Mouse (Mus musculus) neural tube, embryonic 11.5 days (tissue): ENCODE results near the gene Yif1a. TPM values are rescaled to one million over a fixed set of nuclear protein-coding genes. Genes with fewer than 3 reads are reported as not detected.

ENCODE experiments used
- ATAC-seq: fragments of 200-750 bp; cut with Nextera tagmentation; 2 replicates; pipeline ENCODE4 v1.8.0; 2017; ENCODE audit warnings: moderate number of reproducible peaks, mild to moderate bottlenecking, moderate TSS enrichment, moderate library complexity; ENCODE audit not compliant: insufficient read depth, low FRiP score, low TSS enrichment
- DNase-seq: peaks from one replicate; pipeline ENCODE4 v3.0.0-alpha.2; 2015; ENCODE audit warnings: low spot score
- H3K27ac ChIP-seq: fragments of 300-500 bp; sonication (generic); 2 replicates; pipeline ENCODE4 v1.5.1; 2014; ENCODE audit warnings: low read depth, mild to moderate bottlenecking, low read length
- H3K27me3 ChIP-seq: fragments of 300-500 bp; sonication (generic); 2 replicates; pipeline ENCODE4 v1.6.1; 2014; ENCODE audit warnings: mild to moderate bottlenecking, low read length, mixed read lengths; ENCODE audit not compliant: control insufficient read depth, insufficient read depth
- H3K36me3 ChIP-seq: fragments of 300-500 bp; sonication (generic); 2 replicates; pipeline ENCODE4 v1.6.1; 2014; ENCODE audit warnings: mild to moderate bottlenecking, low read length, moderate library complexity, mixed read lengths; ENCODE audit not compliant: control insufficient read depth, insufficient read depth
- H3K4me1 ChIP-seq: fragments of 300-500 bp; sonication (generic); 2 replicates; pipeline ENCODE4 v1.6.1; 2014; ENCODE audit warnings: low read length, mixed read lengths; ENCODE audit not compliant: control insufficient read depth, insufficient read depth
- H3K4me2 ChIP-seq: fragments of 300-500 bp; sonication (generic); 2 replicates; pipeline ENCODE4 v1.6.1; 2014; ENCODE audit warnings: low read depth, mild to moderate bottlenecking, moderate library complexity
- H3K4me3 ChIP-seq: fragments of 300-500 bp; sonication (generic); 2 replicates; pipeline ENCODE4 v1.5.1; 2014; ENCODE audit warnings: low read depth, low read length
- H3K9ac ChIP-seq: fragments of 300-500 bp; sonication (generic); 2 replicates; pipeline ENCODE4 v1.6.1; 2014; ENCODE audit warnings: mild to moderate bottlenecking, low read length
- H3K9me3 ChIP-seq: fragments of 300-500 bp; sonication (generic); 2 replicates; pipeline ENCODE4 v1.6.1; 2016; ENCODE audit warnings: low read length; ENCODE audit not compliant: control insufficient read depth
- WGBS: fragments of 180-500 bp; shearing (Covaris S2); extraction: QIAGEN DNeasy Blood & Tissue Kit; methylation state at CpG from one replicate; pipeline ENCODE4 v1.1.7; 2014; 5-methylcytosine and 5-hydroxymethylcytosine counted together
- polyA plus RNA-seq: library from polyadenylated mRNA; unstranded; fragments of >200 nt; fragmentation: Nextera tagmentation; extraction: Ambion mirVana; gene quantifications from 2 replicates; pipeline ENCODE4 v1.2.1, GENCODE M21; 2014

Yif1a gene
- polyA plus RNA-seq, 1 experiment from 2014 or later = 88.0 TPM

- no peaks in the 10 kb centered on the region for H3K36me3 ChIP-seq
- peak within 1 kb of the TSS; percentile 42 for H3K4me3 ChIP-seq
- H3K4me1 ChIP-seq = peaks cover 33% of the 10 kb centered on the region
- no peaks in the 10 kb centered on the region for H3K9me3 ChIP-seq
- H3K4me2 ChIP-seq = peak within 1 kb of the TSS; percentile 74
- peaks cover 35% of the 10 kb centered on the region for H3K27me3 ChIP-seq
- WGBS = 2% methylated on average over 55 of the region's 56 CpGs
- peak within 1 kb of the TSS; percentile 60 for H3K9ac ChIP-seq
- peak within 1 kb of the TSS; percentile 44; the same call in 1 of the 2 replicates for H3K27ac ChIP-seq
- DNase-seq (peak; percentile 74), ATAC-seq (no peak)
These were observed 20.3 kb upstream of the Yif1a start, which contains the start of gene Cd248 for GRCm38 (mm10) chr19:5067867-5068569. TSS of gene Cd248 (plus strand) at chr19:5068078.

- ATAC-seq (no peak), DNase-seq (no peak)
- H3K4me1 ChIP-seq = peaks cover 33% of the 10 kb centered on the region
These were observed 19.6 kb upstream of the Yif1a start for GRCm38 (mm10) chr19:5068570-5069234.

GRCm38 (mm10) chr19:5069486-5069885 lies 18.9 kb upstream of the Yif1a start:
- Histone ChIP-seq H3K4me3 (no peak overlapping the region), H3K4me1 (peaks cover 33% of the 10 kb centered on the region), H3K9ac (no peak overlapping the region), H3K27ac (no peak overlapping the region), H3K27me3 (peaks cover 35% of the 10 kb centered on the region), H3K4me2 (peak overlapping the region; percentile 74), H3K9me3 (no peaks in the 10 kb centered on the region), H3K36me3 (no peaks in the 10 kb centered on the region)
- ATAC-seq (no peak), DNase-seq (no peak)
- 71% methylated on average over 5 of the region's 5 CpGs for WGBS

More at GRCm38 (mm10) chr19:5068570-5069234, 19.6 kb upstream of the Yif1a start:
- H3K4me2 ChIP-seq = peak overlapping the region; percentile 74
- WGBS = 39% methylated on average over 21 of the region's 21 CpGs
- no peaks in the 10 kb centered on the region for H3K36me3 ChIP-seq
- H3K4me3 ChIP-seq = peak overlapping the region; percentile 42
- H3K27me3 ChIP-seq = peaks cover 35% of the 10 kb centered on the region
- H3K27ac ChIP-seq = no peak overlapping the region
- H3K9ac ChIP-seq = peak overlapping the region; percentile 60
- H3K9me3 ChIP-seq = no peaks in the 10 kb centered on the region

GRCm38 (mm10) chr19:5069978-5070377 lies 18.4 kb upstream of the Yif1a start:
- Histone ChIP-seq H3K9ac (no peak overlapping the region; the same call in 1 of the 2 replicates), H3K27me3 (peaks cover 33% of the 10 kb centered on the region), H3K4me2 (peak overlapping the region; percentile 12), H3K9me3 (no peaks in the 10 kb centered on the region), H3K4me1 (peaks cover 33% of the 10 kb centered on the region), H3K4me3 (0 out of 2 replicates have a peak overlapping the region, but pooled peaks have one; percentile 6), H3K27ac (no peak overlapping the region), H3K36me3 (no peaks in the 10 kb centered on the region)
- no peak for DNase-seq
- WGBS = 78% methylated on average over 7 of the region's 7 CpGs
- no peak for ATAC-seq

DNA sequence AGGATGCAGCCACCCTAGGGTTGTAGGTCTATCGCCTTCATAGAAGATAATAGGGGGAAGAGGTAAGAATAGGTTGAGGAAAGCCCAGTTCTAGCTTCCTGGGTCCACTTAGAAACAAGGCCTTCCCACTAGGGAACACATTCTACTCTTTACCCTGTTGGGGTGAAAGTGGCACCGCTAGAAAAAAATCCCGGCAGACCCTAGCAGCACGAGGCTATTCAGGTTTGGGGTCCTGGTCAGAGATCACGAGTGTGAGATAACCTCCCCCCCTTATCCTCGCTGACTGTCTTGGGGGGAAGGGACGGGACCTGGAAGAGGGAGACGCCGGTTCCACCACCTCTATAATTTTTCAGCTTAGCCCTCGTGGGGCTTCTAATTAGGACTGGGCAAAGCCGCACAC lies 17.3 kb upstream of the Yif1a start:
- 4% methylated on average over 11 of the region's 11 CpGs for WGBS
- peak overlapping the region; percentile 53 for H3K4me2 ChIP-seq
- H3K36me3 ChIP-seq = no peaks in the 10 kb centered on the region
- H3K27me3 ChIP-seq = peaks cover 33% of the 10 kb centered on the region
- H3K9me3 ChIP-seq = no peaks in the 10 kb centered on the region
- ATAC-seq = no peak
- peaks cover 33% of the 10 kb centered on the region for H3K4me1 ChIP-seq
- DNase-seq = no peak
- peak overlapping the region; percentile 31 for H3K4me3 ChIP-seq
- peak overlapping the region; percentile 84 for H3K27ac ChIP-seq
- peak overlapping the region; percentile 63 for H3K9ac ChIP-seq

DNA sequence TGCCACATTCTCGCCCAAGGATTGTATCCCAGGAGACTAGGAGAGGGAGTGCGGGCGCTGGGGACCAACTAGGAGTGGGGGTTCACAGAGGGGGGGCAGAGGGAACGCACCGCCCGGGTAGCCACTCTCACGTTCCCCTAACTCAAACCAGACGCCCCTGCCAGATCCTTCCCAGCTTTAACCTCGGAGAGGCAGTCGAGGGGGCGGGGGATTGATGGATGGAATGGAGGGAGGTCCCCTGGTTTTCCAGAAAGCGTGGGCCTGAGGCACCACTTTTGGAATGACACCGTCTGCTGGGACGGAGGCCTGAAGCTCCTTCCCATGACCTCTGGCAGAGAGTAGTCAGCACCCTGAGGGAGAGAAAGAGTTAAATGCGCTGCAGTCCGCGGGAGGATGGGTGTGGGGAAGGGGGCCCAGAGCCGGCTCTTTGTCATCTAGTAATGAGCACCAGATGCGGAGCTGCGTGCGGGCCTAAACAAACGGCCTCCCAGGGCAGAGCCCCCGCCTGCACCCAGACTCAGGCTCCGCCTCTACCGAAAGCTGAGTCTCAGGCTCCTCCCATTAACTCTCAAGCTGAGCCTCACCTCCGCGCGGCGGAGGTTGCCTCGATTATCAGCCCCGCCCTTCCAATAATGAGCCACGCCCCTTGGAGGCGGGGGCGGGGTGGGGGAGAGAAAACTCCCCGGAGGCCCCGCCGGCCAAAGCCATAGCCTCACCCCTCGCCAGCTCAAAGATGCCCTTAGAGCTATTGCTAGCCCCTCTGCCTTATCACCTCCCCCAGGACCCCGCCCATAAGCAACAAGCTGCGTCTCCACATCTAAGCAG lies 16.6 kb upstream of the Yif1a start:
- peak overlapping the region; percentile 63 for H3K9ac ChIP-seq
- H3K36me3 ChIP-seq = no peaks in the 10 kb centered on the region
- peaks cover 33% of the 10 kb centered on the region for H3K27me3 ChIP-seq
- H3K4me3 ChIP-seq = peak overlapping the region; percentile 31
- H3K4me2 ChIP-seq = peak overlapping the region; percentile 53
- under 1% methylated on average over 40 of the region's 40 CpGs for WGBS
- DNase-seq (peak; percentile 92), ATAC-seq (peak; percentile 86)
- H3K27ac ChIP-seq = peak overlapping the region; percentile 84
- H3K4me1 ChIP-seq = peaks cover 33% of the 10 kb centered on the region
- no peaks in the 10 kb centered on the region for H3K9me3 ChIP-seq

DNA sequence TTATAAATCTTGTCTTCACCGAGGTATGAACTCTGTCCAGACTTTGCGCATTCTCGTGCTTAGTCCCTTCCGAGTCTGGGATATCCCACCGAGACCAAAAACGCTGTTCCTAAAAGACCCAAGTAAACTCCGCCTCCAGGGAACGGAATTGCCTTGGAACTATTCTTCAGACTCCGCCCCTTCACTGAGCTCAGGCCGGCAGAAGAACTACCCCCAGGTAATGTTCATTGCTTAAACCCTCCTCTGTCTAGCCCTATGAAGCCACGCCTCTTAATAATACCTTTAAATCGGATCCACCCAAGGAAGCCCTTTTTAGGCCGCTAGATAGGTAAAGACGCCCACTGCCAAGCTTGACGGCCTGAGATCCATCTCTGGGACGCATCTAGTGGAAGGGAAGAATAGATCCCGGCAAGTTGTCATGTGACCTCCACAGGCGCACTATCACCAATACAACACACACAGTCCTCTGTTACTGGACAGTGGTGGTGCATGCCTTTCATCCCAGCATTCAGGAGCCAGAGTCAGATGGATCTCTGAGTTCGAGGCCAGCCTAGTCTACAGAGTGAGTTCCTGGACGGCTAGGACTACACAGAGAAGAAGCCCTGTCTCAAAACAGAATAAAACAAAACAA lies 15.8 kb upstream of the Yif1a start:
- Histone ChIP-seq H3K9me3 (no peaks in the 10 kb centered on the region), H3K27ac (0 out of 2 replicates have a peak overlapping the region, but pooled peaks have one; percentile 17), H3K4me1 (peaks cover 27% of the 10 kb centered on the region), H3K27me3 (peaks cover 28% of the 10 kb centered on the region), H3K36me3 (no peaks in the 10 kb centered on the region), H3K4me3 (peak overlapping the region; percentile 31), H3K4me2 (peak overlapping the region; percentile 53), H3K9ac (no peak overlapping the region)
- ATAC-seq = peak; percentile 20; the same call in 1 of the 2 replicates
- peak; percentile 66 for DNase-seq
- WGBS = 2% methylated on average over 20 of the region's 20 CpGs

DNA sequence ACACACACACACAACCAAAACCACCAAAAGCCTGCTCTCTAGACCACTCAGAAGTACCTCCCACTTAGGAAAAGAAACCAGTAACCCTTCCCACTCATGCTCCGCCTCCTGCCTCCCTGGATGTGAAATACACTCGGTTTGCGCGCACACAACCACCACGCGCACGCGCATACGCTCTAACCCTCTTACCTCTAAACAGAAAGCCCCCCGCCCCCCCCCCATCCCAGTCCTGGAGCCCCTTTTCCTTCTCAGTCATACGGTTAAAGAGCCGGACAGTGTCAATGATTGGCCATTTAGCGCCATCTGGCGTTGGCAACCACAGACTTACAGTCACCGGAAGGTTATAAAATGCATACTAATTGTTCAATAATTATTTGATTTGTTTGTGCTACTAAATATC lies 15.3 kb upstream of the Yif1a start:
- Histone ChIP-seq H3K4me3 (peak overlapping the region; percentile 31), H3K9ac (no peak overlapping the region), H3K4me1 (peaks cover 22% of the 10 kb centered on the region), H3K9me3 (no peaks in the 10 kb centered on the region), H3K4me2 (peak overlapping the region; percentile 53; the same call in 1 of the 2 replicates), H3K27ac (no peak overlapping the region), H3K27me3 (peaks cover 25% of the 10 kb centered on the region), H3K36me3 (no peaks in the 10 kb centered on the region)
- ATAC-seq = no peak
- DNase-seq = peak; percentile 82
- WGBS = 3% methylated on average over 15 of the region's 15 CpGs
